Mouse (Mus musculus) liver, postnatal 0 days (tissue): ENCODE measurements around the gene Psmb3.
A peak's percentile ranks its signal among the peaks of the same experiment; 100 is the strongest.

Experiments
- CTCF ChIP-seq: sonication (generic); IDR thresholded peaks from 2 replicates; pipeline ENCODE4 v1.5.1; 2016; ENCODE audit warnings: antibody characterized with exemption, low read depth
- EP300 ChIP-seq: IDR thresholded peaks from 2 replicates; pipeline ENCODE4 v1.6.1; 2016; ENCODE audit warnings: antibody characterized with exemption, low read depth, mild to moderate bottlenecking

- TF ChIP-seq CTCF = peak; percentile 64
- TF ChIP-seq EP300 = no peak
Observed at GRCm38 (mm10) chr11:97738703-97739102, 35.5 kb downstream of the Psmb3 start.
